Mouse (Mus musculus) gastrocnemius, postnatal 4 days (tissue): ENCODE results near the gene Esrrb. TPM values are rescaled to one million over a fixed set of nuclear protein-coding genes. Genes with fewer than 3 reads are reported as not detected.

ENCODE experiments used
- DNase-seq, 2 experiments: peaks; one replicate each; pipeline ENCODE4 v3.0.0; 2021 to 2022; ENCODE audit warnings: low spot score in 2 of 2, mixed read lengths in 2 of 2
- total RNA-seq, 2 experiments: library from RNA; stranded (reverse); gene quantifications; 2 replicates each; pipeline ENCODE4 v1.2.3; 2021

Gene Esrrb
- total RNA-seq, 2 experiments from 2014 or later, result 2.5 to 3.4 TPM

GRCm38 (mm10) chr12:86558889-86559288, 198.0 kb downstream of the Esrrb start:
- DNase-seq, result no peak

- DNase-seq, result no peak
Measured at GRCm38 (mm10) chr12:86562705-86563104, 201.8 kb downstream of the Esrrb start.

- no peak for DNase-seq
Measured at GRCm38 (mm10) chr12:86565996-86566395, 205.1 kb downstream of the Esrrb start.

Other genes starting within 250 kb of the Esrrb start
- 10 to 100 TPM; 17.1 to 19.8 TPM for gene Gpatch2l, start 119.3 kb upstream of the Esrrb start, total RNA-seq